Mouse (Mus musculus): ENCODE measurements around the gene 9930021J03Rik.

The 9930021J03Rik gene

GRCm38 (mm10) chr19:29805917-29806785 is at the start of gene 9930021J03Rik:
Gene 9930021J03Rik, minus strand, starts transcription at chr19:29805989.
- in situ Hi-C loops (cut with MboI, MseI) = no loop called here

DNA sequence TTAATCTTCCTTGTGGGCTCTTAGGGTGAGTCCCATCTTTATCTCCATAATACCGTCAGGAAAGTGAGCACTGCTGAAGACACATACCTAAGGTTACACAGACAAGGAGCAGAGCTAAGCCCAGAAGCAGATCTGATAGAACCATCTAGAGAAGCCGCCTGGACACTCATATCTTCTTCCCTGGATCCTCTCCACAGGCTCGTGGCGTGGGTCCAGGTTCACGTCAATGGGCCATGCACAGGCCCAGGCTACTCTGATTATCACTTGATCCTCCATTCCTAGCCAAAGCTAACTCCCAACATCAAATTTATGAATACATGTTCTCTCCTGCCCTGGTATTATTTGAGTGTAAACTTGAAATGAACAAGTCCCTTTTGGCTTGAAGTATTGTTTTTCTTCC is 47.9 kb upstream of the 9930021J03Rik start:
- in situ Hi-C loops (cut with MboI, MseI) = loop anchor here (10.0 kb wide), 1 partner anchor 1891 kb away; no protein-coding TSS in a partner anchor

- in situ Hi-C loops (cut with MboI, MseI) = loop anchor here (10.0 kb wide), 1 partner anchor 1894 kb away; no protein-coding TSS in a partner anchor
Observed at GRCm38 (mm10) chr19:29851036-29851690, 45.4 kb upstream of the 9930021J03Rik start.

GRCm38 (mm10) chr19:29849924-29850551 is 44.2 kb upstream of the 9930021J03Rik start:
- in situ Hi-C loops (cut with MboI, MseI) = loop anchor here (10.0 kb wide), 1 partner anchor 1895 kb away; no protein-coding TSS in a partner anchor

- in situ Hi-C loops (cut with MboI, MseI) = no loop called here
Observed at GRCm38 (mm10) chr19:29844036-29844661, 38.4 kb upstream of the 9930021J03Rik start.

GRCm38 (mm10) chr19:29843641-29844035 is 37.8 kb upstream of the 9930021J03Rik start:
- in situ Hi-C loops (cut with MboI, MseI) = no loop called here

DNA sequence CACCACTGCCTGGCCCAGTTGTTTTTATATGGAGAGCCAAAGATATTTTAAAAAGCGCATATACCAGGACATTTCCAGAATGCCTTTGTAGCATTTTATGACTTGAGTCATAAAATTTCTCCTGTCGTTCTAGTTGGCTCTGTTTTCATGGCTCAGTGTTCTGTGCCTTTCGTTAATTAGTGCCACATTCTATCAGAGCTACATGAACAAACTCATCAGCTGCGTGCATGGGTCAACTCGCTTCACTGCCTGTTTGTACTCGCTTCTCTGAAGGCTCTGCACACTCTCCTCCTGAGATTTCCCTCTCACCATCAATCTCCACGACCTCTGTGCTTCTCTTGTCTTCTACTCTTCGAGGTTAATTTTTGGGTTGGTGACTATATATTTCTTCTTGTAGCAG is 37.2 kb upstream of the 9930021J03Rik start:
- in situ Hi-C loops (cut with MboI, MseI) = no loop called here

- in situ Hi-C loops (cut with MboI, MseI) = no loop called here
Observed at GRCm38 (mm10) chr19:29840642-29841041, 34.9 kb upstream of the 9930021J03Rik start.

GRCm38 (mm10) chr19:29838636-29839135 is 32.9 kb upstream of the 9930021J03Rik start:
- in situ Hi-C loops (cut with MboI, MseI) = no loop called here

- in situ Hi-C loops (cut with MboI, MseI) = no loop called here
Observed at GRCm38 (mm10) chr19:29838171-29838570, 32.4 kb upstream of the 9930021J03Rik start.

DNA sequence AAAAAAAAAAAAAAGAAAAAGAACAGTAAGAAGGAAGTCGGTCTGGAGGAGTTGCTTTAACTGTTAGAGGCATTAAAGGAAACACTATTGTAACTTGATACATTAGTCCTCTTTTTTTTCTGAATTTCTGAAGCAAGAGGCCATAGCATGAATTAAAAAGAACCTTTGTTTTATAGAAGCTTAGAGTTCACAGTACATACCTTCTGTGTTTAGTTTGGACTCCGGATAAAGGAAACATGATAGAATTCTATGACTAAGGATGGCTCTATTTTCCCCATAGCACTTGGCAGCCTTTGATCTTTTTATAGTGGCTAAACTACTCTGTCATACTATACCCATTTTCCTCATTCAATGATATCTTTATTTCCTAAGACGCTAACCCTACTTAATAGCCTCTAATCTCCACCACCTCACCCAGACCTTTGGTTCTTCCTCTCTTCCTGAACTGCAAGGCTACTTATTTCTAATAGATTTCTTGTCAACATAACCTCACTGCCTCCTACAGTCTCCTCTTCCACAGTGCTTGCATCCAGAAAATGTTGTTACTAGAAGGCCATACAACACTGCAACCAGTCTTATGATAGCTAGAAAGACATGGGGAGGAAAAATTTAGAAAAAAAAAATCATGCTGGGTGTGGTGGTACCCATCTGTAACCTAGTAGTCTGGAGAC is 29.7 kb upstream of the 9930021J03Rik start:
- in situ Hi-C loops (cut with MboI, MseI) = no loop called here

DNA sequence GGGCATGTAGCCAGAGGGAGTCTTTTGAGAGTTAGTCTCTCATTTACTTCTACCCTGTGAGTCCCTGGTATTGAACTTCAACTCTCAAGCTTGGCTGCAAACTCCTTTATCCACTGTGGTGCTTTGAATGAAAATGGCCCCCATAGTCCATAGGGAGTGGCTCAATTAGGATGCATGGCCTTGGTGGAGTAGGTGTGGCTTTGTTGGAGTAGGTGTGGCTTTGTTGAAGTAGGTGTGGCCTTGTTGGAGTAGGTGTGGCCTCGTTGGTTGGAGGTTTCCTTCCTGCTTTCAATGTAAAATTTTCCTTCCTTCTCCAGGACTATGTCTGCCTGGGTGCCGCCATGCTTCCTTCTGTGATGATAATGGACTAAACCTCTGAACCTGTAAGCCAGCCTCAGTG is 25.1 kb upstream of the 9930021J03Rik start:
- in situ Hi-C loops (cut with MboI, MseI) = no loop called here

DNA sequence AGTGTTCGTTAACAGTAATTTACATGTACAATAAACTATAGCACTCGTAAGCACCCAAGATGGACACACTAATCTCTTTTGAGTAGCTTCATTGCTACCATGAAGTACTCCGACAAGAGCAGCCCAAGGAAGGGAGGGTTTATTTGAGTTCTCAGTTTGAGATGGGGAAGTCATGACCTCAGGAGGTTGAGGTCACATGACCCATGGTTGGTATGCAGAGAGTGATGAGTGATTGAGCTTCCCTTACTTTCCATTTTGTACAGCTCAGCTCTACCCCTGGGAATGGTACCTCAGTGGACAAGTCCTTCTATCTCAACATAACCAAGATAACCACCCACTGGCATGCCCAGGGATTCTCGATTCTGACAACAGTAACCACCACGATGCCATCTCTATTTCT is 22.8 kb upstream of the 9930021J03Rik start:
- in situ Hi-C loops (cut with MboI, MseI) = loop anchor here (10.0 kb wide), 1 partner anchor 126 kb away; no protein-coding TSS in a partner anchor

DNA sequence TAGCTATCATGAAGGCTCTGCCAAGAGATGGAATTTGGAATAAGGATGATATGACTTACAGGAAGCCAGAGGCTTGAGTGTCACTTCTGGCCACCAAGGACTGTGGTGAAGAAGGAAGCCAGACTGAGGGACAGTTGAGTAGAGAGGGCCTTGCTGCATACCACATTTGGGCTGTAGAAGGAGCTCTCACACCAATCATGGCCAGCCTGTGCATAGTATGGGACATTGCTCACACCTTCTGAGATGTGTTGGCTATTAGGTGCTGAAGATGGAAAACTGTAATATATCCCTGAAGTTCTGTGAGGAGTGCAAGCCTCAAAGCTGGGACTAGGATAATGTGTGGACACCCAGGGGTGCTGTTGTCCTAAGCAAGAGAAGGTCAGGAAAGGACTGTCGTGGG is 20.9 kb upstream of the 9930021J03Rik start:
- in situ Hi-C loops (cut with MboI, MseI) = loop anchor here (10.0 kb wide), 1 partner anchor 128 kb away; no protein-coding TSS in a partner anchor

DNA sequence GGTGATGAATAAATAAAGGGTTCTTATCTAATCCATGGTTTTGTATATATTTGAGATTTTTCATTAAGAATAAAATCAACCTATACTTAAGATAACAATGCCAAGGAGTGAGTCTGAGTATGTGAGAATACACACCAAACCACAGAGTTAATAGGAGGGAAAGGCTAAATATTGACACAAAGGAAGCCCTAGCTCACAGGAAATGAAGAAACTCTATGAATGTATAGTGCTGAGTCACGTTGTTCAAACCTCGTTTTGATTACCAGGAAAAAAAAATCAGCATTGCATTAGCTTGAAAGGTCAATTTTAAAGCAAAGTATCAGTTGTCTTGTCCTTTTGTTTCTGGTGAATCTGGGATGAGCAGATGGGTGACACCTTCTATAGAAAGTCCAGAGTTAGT is 19.2 kb upstream of the 9930021J03Rik start:
- in situ Hi-C loops (cut with MboI, MseI) = loop anchor here (10.0 kb wide), 1 partner anchor 130 kb away; no protein-coding TSS in a partner anchor

- in situ Hi-C loops (cut with MboI, MseI) = loop anchor here (10.0 kb wide), 1 partner anchor 131 kb away; no protein-coding TSS in a partner anchor
Observed at GRCm38 (mm10) chr19:29824034-29824700, 18.4 kb upstream of the 9930021J03Rik start.

- in situ Hi-C loops (cut with MboI, MseI) = loop anchor here (10.0 kb wide), 1 partner anchor 131 kb away; no protein-coding TSS in a partner anchor
Observed at GRCm38 (mm10) chr19:29823456-29824010, 17.7 kb upstream of the 9930021J03Rik start.

GRCm38 (mm10) chr19:29820966-29821365 is 15.2 kb upstream of the 9930021J03Rik start:
- in situ Hi-C loops (cut with MboI, MseI) = loop anchor here (10.0 kb wide), 1 partner anchor 134 kb away; no protein-coding TSS in a partner anchor

Data from T-helper 2 cell (primary cell).